Mouse (Mus musculus) C2C12 (cell line): ENCODE results near the gene Nek7.

Source experiments
- CEBPB ChIP-seq: IDR thresholded peaks from one replicate; pipeline ENCODE4 v1.6.1; 2011; ENCODE audit warnings: low read depth, mild to moderate bottlenecking, control low read depth, moderate library complexity
- CTCF ChIP-seq: IDR thresholded peaks from one replicate; pipeline ENCODE4 v1.5.1; 2011; ENCODE audit not compliant: control insufficient read depth, insufficient read depth, insufficient read length
- FOSL1 ChIP-seq: IDR thresholded peaks from one replicate; pipeline ENCODE4 v1.8.0; 2011; ENCODE audit warnings: mild to moderate bottlenecking, low read length; ENCODE audit not compliant: poor library complexity, insufficient read depth, severe bottlenecking
- MYOD1 ChIP-seq: IDR thresholded peaks from one replicate; pipeline ENCODE4 v1.6.1; 2011; ENCODE audit warnings: low read depth; ENCODE audit not compliant: control insufficient read depth, insufficient read length
- MYOG ChIP-seq: IDR thresholded peaks from one replicate; pipeline ENCODE4 v1.6.1; 2011; ENCODE audit not compliant: control insufficient read depth, insufficient read length; ENCODE audit errors: extremely low read depth
- USF1 ChIP-seq: IDR thresholded peaks from one replicate; pipeline ENCODE4 v1.6.1; 2011; ENCODE audit warnings: low read depth, mild to moderate bottlenecking, control low read depth, moderate library complexity

GRCm38 (mm10) chr1:138615388-138615787 lies 4.6 kb downstream of the Nek7 start:
- TF ChIP-seq CTCF (no peak), USF1 (no peak), CEBPB (no peak), FOSL1 (no peak), MYOG (no peak), MYOD1 (no peak)
